Mouse (Mus musculus): ENCODE measurements at regions not wholly inside any gene's neighbourhood (a gene's known extent, or its start where the extent isn't known, plus 50 kb on each side); places are given as distances from the start of the nearest gene placed in this dataset.

- no peaks in the 10 kb centered on the region for H3K4me1 ChIP-seq (ENCODE audit: control insufficient read depth, insufficient read depth, low read length)
- H3K4me3 ChIP-seq (ENCODE audit: insufficient read depth, low read length): no peak overlapping the region
- TF ChIP-seq POLR2A (IDR thresholded peaks at IDR 0.05; ENCODE audit: extremely low read depth, insufficient read depth, low read length) (no peak), CTCF (IDR thresholded peaks at IDR 0.05; ENCODE audit: extremely low read depth, insufficient read depth, low read length) (no peak)
- no peak overlapping the region for H3K27ac ChIP-seq (ENCODE audit: insufficient read depth, low read length)
Measured at GRCm38 (mm10) chr5:12209631-12210030, 173.6 kb upstream of the Sema3d start.

- TF ChIP-seq POLR2A (IDR thresholded peaks at IDR 0.05; ENCODE audit: extremely low read depth, insufficient read depth, low read length): no peak
- TF ChIP-seq CTCF (IDR thresholded peaks at IDR 0.05; ENCODE audit: extremely low read depth, insufficient read depth, low read length): no peak
- Histone ChIP-seq H3K4me1 (ENCODE audit: control insufficient read depth, insufficient read depth, low read length) (no peaks in the 10 kb centered on the region), H3K4me3 (ENCODE audit: insufficient read depth, low read length) (no peak overlapping the region), H3K27ac (ENCODE audit: insufficient read depth, low read length) (no peak overlapping the region)
Measured at GRCm38 (mm10) chr5:12213448-12213847, 169.7 kb upstream of the Sema3d start.

GRCm38 (mm10) chr5:12219424-12220107 lies 163.6 kb upstream of the Sema3d start:
- no peak for TF ChIP-seq CTCF (IDR thresholded peaks at IDR 0.05; ENCODE audit: extremely low read depth, insufficient read depth, low read length)
- TF ChIP-seq POLR2A (IDR thresholded peaks at IDR 0.05; ENCODE audit: extremely low read depth, insufficient read depth, low read length): no peak
- Histone ChIP-seq H3K27ac (ENCODE audit: insufficient read depth, low read length) (no peak overlapping the region), H3K4me3 (ENCODE audit: insufficient read depth, low read length) (no peak overlapping the region), H3K4me1 (ENCODE audit: control insufficient read depth, insufficient read depth, low read length) (no peaks in the 10 kb centered on the region)

GRCm38 (mm10) chr5:12222622-12223021 lies 160.6 kb upstream of the Sema3d start:
- TF ChIP-seq CTCF (IDR thresholded peaks at IDR 0.05; ENCODE audit: extremely low read depth, insufficient read depth, low read length) (no peak), POLR2A (IDR thresholded peaks at IDR 0.05; ENCODE audit: extremely low read depth, insufficient read depth, low read length) (no peak)
- H3K4me1 ChIP-seq (ENCODE audit: control insufficient read depth, insufficient read depth, low read length): no peaks in the 10 kb centered on the region
- H3K27ac ChIP-seq (ENCODE audit: insufficient read depth, low read length): no peak overlapping the region
- H3K4me3 ChIP-seq (ENCODE audit: insufficient read depth, low read length): no peak overlapping the region

GRCm38 (mm10) chr5:12233377-12234096 lies 149.6 kb upstream of the Sema3d start:
- H3K4me3 ChIP-seq (ENCODE audit: insufficient read depth, low read length): no peak overlapping the region
- TF ChIP-seq POLR2A (IDR thresholded peaks at IDR 0.05; ENCODE audit: extremely low read depth, insufficient read depth, low read length) (no peak), CTCF (IDR thresholded peaks at IDR 0.05; ENCODE audit: extremely low read depth, insufficient read depth, low read length) (no peak)
- H3K4me1 ChIP-seq (ENCODE audit: control insufficient read depth, insufficient read depth, low read length): no peaks in the 10 kb centered on the region
- no peak overlapping the region for H3K27ac ChIP-seq (ENCODE audit: insufficient read depth, low read length)

- Histone ChIP-seq H3K4me1 (ENCODE audit: control insufficient read depth, insufficient read depth, low read length) (no peaks in the 10 kb centered on the region), H3K4me3 (ENCODE audit: insufficient read depth, low read length) (no peak overlapping the region), H3K27ac (ENCODE audit: insufficient read depth, low read length) (no peak overlapping the region)
- TF ChIP-seq CTCF (IDR thresholded peaks at IDR 0.05; ENCODE audit: extremely low read depth, insufficient read depth, low read length) (no peak), POLR2A (IDR thresholded peaks at IDR 0.05; ENCODE audit: extremely low read depth, insufficient read depth, low read length) (no peak)
Measured at GRCm38 (mm10) chr5:12243179-12243805, 139.9 kb upstream of the Sema3d start.

GRCm38 (mm10) chr5:12293685-12294084 lies 89.5 kb upstream of the Sema3d start:
- no peak overlapping the region for H3K4me3 ChIP-seq (ENCODE audit: insufficient read depth, low read length)
- no peak overlapping the region for H3K27ac ChIP-seq (ENCODE audit: insufficient read depth, low read length)
- H3K4me1 ChIP-seq (ENCODE audit: control insufficient read depth, insufficient read depth, low read length): no peaks in the 10 kb centered on the region
- TF ChIP-seq POLR2A (IDR thresholded peaks at IDR 0.05; ENCODE audit: extremely low read depth, insufficient read depth, low read length) (no peak), CTCF (IDR thresholded peaks at IDR 0.05; ENCODE audit: extremely low read depth, insufficient read depth, low read length) (no peak)

- Histone ChIP-seq H3K27ac (ENCODE audit: insufficient read depth, low read length) (no peak overlapping the region), H3K4me1 (ENCODE audit: control insufficient read depth, insufficient read depth, low read length) (no peaks in the 10 kb centered on the region), H3K4me3 (ENCODE audit: insufficient read depth, low read length) (no peak overlapping the region)
- TF ChIP-seq POLR2A (IDR thresholded peaks at IDR 0.05; ENCODE audit: extremely low read depth, insufficient read depth, low read length) (no peak), CTCF (IDR thresholded peaks at IDR 0.05; ENCODE audit: extremely low read depth, insufficient read depth, low read length) (no peak)
Measured at GRCm38 (mm10) chr5:12297331-12297730, 85.9 kb upstream of the Sema3d start.

- Histone ChIP-seq H3K27ac (ENCODE audit: insufficient read depth, low read length) (no peak overlapping the region), H3K4me1 (ENCODE audit: control insufficient read depth, insufficient read depth, low read length) (no peaks in the 10 kb centered on the region), H3K4me3 (ENCODE audit: insufficient read depth, low read length) (no peak overlapping the region)
- no peak for TF ChIP-seq CTCF (IDR thresholded peaks at IDR 0.05; ENCODE audit: extremely low read depth, insufficient read depth, low read length)
- TF ChIP-seq POLR2A (IDR thresholded peaks at IDR 0.05; ENCODE audit: extremely low read depth, insufficient read depth, low read length): no peak
Measured at GRCm38 (mm10) chr5:12301833-12302808, 81.1 kb upstream of the Sema3d start.
